Mouse (Mus musculus) liver (tissue): ENCODE results near the gene Olfr1121.
"Not testable (repeated sequence)": the region's sequence is repeated elsewhere in the genome, so short reads cannot be mapped to it uniquely, and the experiment has no call there.

Source experiments
- DNase-seq: peaks from one replicate; pipeline ENCODE4 v3.0.0-alpha.2; 2020; ENCODE audit warnings: mixed read lengths

Gene Olfr1121

DNA sequence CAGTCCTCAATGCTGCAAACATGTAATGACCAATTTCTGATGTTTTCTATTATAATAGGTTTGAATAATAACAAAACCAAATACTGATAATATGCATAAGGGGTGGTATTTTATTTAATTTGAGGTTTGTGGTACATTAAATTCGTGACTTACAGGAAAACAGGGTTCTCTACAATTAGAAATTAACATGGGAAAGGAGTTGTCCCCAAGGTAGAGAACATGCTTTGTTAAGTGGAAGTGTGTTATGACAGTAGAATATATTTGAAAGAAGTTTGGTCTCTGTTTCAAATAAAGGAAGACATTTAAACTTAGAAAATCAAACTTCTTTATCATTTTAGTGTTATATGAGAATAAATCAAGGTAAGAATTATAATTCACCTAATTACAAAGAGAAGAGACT is at the start of gene Olfr1121:
Olfr1121 (plus strand) TSS at position 301 of the 400 bp plus-strand sequence.
- DNase-seq: no peak

DNA sequence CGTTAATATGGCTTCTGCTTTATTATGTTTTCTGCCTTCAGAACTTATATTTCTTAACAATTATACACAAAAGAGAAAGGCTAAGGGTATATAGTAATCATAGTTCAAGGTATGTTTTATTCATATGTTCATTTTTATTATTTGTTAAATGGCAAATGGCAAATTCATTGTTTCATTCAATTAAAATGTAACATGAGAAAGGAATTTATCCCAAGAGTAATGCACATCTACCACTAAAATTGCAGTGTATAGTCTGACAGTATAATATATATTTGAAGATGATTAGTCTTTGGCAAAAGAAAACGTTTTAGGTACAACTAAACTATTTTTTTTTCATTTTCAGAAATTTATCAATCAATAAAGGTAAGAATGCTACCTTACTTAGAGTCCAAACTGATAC is 15.2 kb upstream of the Olfr1121 start, which contains the start of gene Olfr1120:
Olfr1120 (plus strand) TSS at position 301 of the 400 bp plus-strand sequence.
- DNase-seq: no peak

DNA sequence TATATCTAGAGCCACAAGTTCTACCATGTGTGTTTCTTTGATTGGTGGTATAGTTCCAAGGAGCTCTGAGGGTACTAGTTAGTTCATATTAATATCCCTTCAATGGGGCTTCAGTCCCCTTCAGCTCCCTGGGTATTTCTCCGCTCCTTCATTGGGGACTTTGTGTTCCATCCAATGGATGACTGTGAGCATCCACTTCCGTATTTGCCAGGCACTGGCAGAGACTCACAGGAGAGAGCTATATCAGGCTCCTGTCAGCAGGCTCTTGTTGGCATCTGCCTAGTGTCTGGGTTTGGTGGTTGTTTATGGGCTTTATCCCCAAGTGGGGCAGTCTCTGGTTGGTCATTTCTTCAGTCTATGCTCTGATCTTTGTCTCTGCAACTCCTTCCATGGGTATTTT is 9.6 kb upstream of the Olfr1121 start:
- DNase-seq: not testable (repeated sequence)

DNA sequence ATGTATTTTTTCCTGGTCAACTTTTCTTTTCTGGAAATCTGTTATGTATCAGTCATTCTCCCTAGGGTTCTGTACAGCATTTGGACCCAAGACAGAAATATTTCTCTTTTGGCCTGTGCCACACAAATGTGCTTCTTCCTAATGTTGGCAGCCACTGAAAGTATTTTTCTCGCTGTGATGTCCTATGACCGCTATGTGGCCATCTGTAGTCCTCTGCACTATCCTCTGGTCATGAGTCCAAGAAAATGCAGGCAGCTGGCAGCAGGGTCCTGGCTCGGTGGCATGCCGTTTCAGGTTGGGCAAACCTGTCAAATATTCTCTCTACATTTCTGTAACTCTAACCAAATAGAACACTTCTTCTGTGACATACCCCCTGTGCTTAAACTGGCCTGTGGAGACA is 2.0 kb downstream of the Olfr1121 start:
- no peak for DNase-seq

DNA sequence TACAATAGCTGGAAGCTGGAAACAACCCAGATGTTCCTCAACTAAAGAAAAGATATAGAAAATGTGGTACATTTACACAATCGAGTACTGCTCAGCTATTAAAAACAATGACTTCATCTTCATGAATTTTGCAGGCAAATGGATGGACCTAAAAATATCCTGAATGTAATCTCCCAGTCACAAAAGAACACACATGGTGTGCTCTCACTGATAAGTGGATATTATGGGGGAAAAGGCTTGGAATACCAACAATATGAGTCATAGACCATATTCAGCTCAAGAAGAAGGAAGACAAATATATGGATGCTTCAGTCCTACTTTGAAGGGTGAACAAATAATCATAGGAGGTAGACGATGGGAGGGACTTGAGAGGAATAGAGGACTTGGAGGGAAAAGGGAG is 14.2 kb downstream of the Olfr1121 start:
- no peak for DNase-seq

DNA sequence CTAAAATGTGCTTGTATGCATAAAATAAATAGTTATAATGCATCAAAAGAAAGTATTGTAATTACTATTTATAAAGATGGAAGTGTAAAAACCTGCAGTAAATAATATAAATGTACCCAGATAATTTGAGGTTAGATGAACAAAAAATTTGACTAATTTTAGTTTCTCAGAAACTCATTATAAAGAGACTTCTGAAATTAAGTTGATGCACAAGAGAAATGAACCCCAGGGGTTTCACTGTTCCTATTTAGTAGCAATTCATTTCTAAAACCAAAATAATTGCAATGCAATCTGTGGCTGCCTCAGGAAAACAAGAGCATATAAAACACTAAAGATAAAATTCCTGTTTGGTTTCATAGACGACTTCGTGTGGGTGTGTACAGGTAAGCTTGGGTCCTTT is 15.9 kb downstream of the Olfr1121 start, which contains the start of gene Olfr1122:
Olfr1122 (plus strand) TSS at position 301 of the 400 bp plus-strand sequence.
- DNase-seq: no peak

DNA sequence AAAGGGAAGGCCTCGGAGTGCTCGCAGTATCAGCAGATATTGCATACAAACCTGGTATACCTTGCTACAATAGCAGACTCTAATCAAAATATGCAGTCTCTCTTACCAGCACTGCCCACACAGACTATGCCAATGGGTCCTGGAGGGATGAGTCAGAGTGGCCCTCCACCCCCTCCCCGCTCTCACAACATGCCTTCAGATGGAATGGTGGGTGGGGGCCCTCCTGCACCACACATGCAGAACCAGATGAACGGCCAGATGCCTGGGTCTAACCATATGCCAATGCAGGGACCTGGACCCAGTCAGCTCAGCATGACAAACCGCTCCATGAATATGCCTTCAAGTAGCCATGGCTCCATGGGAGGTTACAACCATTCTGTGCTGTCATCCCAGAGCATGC is 23.9 kb downstream of the Olfr1121 start:
- not testable (repeated sequence) for DNase-seq

DNA sequence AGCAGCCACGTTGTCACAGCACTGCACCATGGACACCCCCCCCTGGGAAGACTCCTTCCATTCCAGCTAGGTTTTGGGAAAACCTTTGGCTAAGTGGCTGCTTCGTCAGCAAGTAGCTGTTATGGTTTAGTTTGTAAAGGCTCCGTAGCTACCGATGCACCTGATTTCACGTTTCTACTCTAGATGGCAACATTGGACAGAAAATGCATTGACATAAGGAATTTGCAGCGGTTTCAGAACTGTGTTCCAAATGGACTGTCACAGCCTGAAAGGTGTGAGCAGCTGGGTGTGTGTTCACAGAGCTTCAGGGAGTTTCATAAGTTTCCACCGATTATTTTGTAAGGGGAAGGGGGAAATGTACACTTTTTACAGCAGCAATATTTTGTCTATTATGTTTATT is 25.0 kb downstream of the Olfr1121 start:
- not testable (repeated sequence) for DNase-seq

DNA sequence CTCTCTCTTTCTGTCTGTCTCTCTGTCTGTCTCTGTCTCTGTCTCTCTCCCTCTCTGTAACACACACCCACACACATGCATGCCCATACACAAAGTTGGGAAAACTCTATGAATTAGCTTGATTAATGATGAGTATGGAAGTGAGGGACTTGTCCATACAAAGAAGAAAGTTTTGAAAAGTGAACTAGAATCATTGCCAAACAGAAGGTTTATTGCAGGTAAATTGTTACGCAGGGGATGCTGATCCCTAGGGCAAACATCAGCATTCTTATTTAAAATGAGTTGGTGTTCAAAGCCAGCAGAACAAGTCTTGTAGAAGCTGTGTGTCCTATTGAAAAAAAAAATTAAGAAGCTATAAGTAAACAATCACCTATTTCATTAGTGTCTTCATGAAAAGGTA is 46.6 kb downstream of the Olfr1121 start, which contains the start of gene Olfr1123:
Olfr1123 (plus strand) TSS at position 301 of the 400 bp plus-strand sequence.
- DNase-seq: no peak
